Mouse (Mus musculus) heart, embryonic 16.5 days (tissue): ENCODE results near the gene Tenm3. TPM values are rescaled to one million over a fixed set of nuclear protein-coding genes. Genes with fewer than 3 reads are reported as not detected.

ENCODE experiments used
- ATAC-seq: fragments of 200-750 bp; cut with Nextera tagmentation; replicated peaks from 2 replicates; pipeline ENCODE4 v1.8.0; 2017; ENCODE audit warnings: moderate number of reproducible peaks; ENCODE audit not compliant: insufficient read depth, low FRiP score; ENCODE audit errors: extremely low read depth
- H3K27ac ChIP-seq: fragments of 300-500 bp; sonication (generic); 2 replicates; pipeline ENCODE4 v1.5.1; 2014; ENCODE audit warnings: mild to moderate bottlenecking, low read length, control low read depth, moderate library complexity
- H3K27me3 ChIP-seq: fragments of 300-500 bp; sonication (generic); 2 replicates; pipeline ENCODE4 v1.6.1; 2014; ENCODE audit warnings: low read length, mixed read lengths; ENCODE audit not compliant: control insufficient read depth, insufficient read depth
- H3K36me3 ChIP-seq: fragments of 300-500 bp; sonication (generic); 2 replicates; pipeline ENCODE4 v1.6.1; 2014; ENCODE audit not compliant: control insufficient read depth, insufficient read depth
- H3K4me1 ChIP-seq: fragments of 300-500 bp; sonication (generic); 2 replicates; pipeline ENCODE4 v1.6.1; 2014; ENCODE audit warnings: low read length, mixed read lengths; ENCODE audit not compliant: control insufficient read depth, insufficient read depth
- H3K4me2 ChIP-seq: fragments of 300-500 bp; sonication (generic); 2 replicates; pipeline ENCODE4 v1.6.1; 2014; ENCODE audit warnings: low read depth, mild to moderate bottlenecking, control low read depth, low read length
- H3K4me3 ChIP-seq: fragments of 300-500 bp; sonication (generic); 2 replicates; pipeline ENCODE4 v1.5.1; 2014; ENCODE audit warnings: mild to moderate bottlenecking, control low read depth, low read length
- H3K9ac ChIP-seq: fragments of 300-500 bp; sonication (generic); 2 replicates; pipeline ENCODE4 v1.6.1; 2014; ENCODE audit warnings: low read length, control low read depth
- H3K9me3 ChIP-seq: fragments of 300-500 bp; sonication (generic); replicated peaks from 2 replicates; pipeline ENCODE4 v1.6.1; 2016; ENCODE audit warnings: low read length; ENCODE audit not compliant: control insufficient read depth
- WGBS: fragments of 180-500 bp; shearing (Covaris S2); extraction: QIAGEN DNeasy Blood & Tissue Kit; methylation state at CpG from one replicate; pipeline ENCODE4 v1.1.7; 2014; 5-methylcytosine and 5-hydroxymethylcytosine counted together
- polyA plus RNA-seq: library from polyadenylated mRNA; unstranded; fragments of >200 nt; fragmentation: Nextera tagmentation; extraction: Ambion mirVana; gene quantifications from 2 replicates; pipeline ENCODE4 v1.2.1, GENCODE M21; 2015

Tenm3 gene
- polyA plus RNA-seq, 1 experiment from 2014 or later, result 4.5 TPM

- no peaks in the 10 kb centered on the region for H3K27me3 ChIP-seq
- no peak for ATAC-seq
- H3K36me3 ChIP-seq, result no peaks in the 10 kb centered on the region
- no peak overlapping the region for H3K4me3 ChIP-seq
- H3K9me3 ChIP-seq, result no peaks in the 10 kb centered on the region
- 0 out of 2 replicates have a peak overlapping the region, but pooled peaks have one; percentile 35 for H3K9ac ChIP-seq
- H3K4me2 ChIP-seq, result peak overlapping the region; percentile 51
- H3K27ac ChIP-seq, result peak overlapping the region; percentile 36
- 0 out of 2 replicates have a peak, but pooled peaks cover 5% of the 10 kb centered on the region for H3K4me1 ChIP-seq
- 58% methylated on average over 10 of the region's 10 CpGs for WGBS
Measured at GRCm38 (mm10) chr8:48385833-48386232, 457.9 kb downstream of the Tenm3 start.

GRCm38 (mm10) chr8:48380035-48380434 lies 463.7 kb downstream of the Tenm3 start:
- peak; percentile 67 for ATAC-seq
- H3K27me3 ChIP-seq, result no peaks in the 10 kb centered on the region
- peak overlapping the region; percentile 51 for H3K4me2 ChIP-seq
- peaks cover 18% of the 10 kb centered on the region for H3K4me1 ChIP-seq
- H3K36me3 ChIP-seq, result no peaks in the 10 kb centered on the region
- WGBS, result 49% methylated on average over 12 of the region's 12 CpGs
- H3K4me3 ChIP-seq, result peak overlapping the region; percentile 15; the same call in 1 of the 2 replicates
- H3K9ac ChIP-seq, result peak overlapping the region; percentile 39; the same call in 1 of the 2 replicates
- H3K27ac ChIP-seq, result peak overlapping the region; percentile 92
- no peaks in the 10 kb centered on the region for H3K9me3 ChIP-seq

GRCm38 (mm10) chr8:48376774-48377173 lies 467.0 kb downstream of the Tenm3 start:
- H3K9me3 ChIP-seq, result no peaks in the 10 kb centered on the region
- no peak overlapping the region for H3K4me3 ChIP-seq
- no peaks in the 10 kb centered on the region for H3K36me3 ChIP-seq
- no peaks in the 10 kb centered on the region for H3K27me3 ChIP-seq
- 27% methylated on average over 6 of the region's 6 CpGs for WGBS
- peak; percentile 91 for ATAC-seq
- H3K4me2 ChIP-seq, result no peak overlapping the region
- H3K27ac ChIP-seq, result peak overlapping the region; percentile 23
- H3K9ac ChIP-seq, result no peak overlapping the region
- H3K4me1 ChIP-seq, result peaks cover 18% of the 10 kb centered on the region

- Histone ChIP-seq H3K4me3 (no peak overlapping the region), H3K36me3 (no peaks in the 10 kb centered on the region), H3K9me3 (no peaks in the 10 kb centered on the region), H3K4me2 (no peak overlapping the region), H3K27me3 (no peaks in the 10 kb centered on the region), H3K9ac (no peak overlapping the region), H3K27ac (no peak overlapping the region), H3K4me1 (peaks cover 13% of the 10 kb centered on the region)
- 85% methylated on average over 5 of the region's 5 CpGs for WGBS
- ATAC-seq, result no peak
Measured at GRCm38 (mm10) chr8:48375183-48375582, 468.6 kb downstream of the Tenm3 start.

- no peak overlapping the region for H3K27ac ChIP-seq
Measured at GRCm38 (mm10) chr8:48373404-48373803, 470.3 kb downstream of the Tenm3 start.

GRCm38 (mm10) chr8:48367164-48367563 lies 476.6 kb downstream of the Tenm3 start:
- no peaks in the 10 kb centered on the region for H3K36me3 ChIP-seq
- H3K4me1 ChIP-seq, result no peaks in the 10 kb centered on the region
- H3K27me3 ChIP-seq, result no peaks in the 10 kb centered on the region
- no peak overlapping the region for H3K4me2 ChIP-seq
- no peak for ATAC-seq
- H3K9ac ChIP-seq, result no peak overlapping the region
- H3K27ac ChIP-seq, result no peak overlapping the region
- no peaks in the 10 kb centered on the region for H3K9me3 ChIP-seq
- no peak overlapping the region for H3K4me3 ChIP-seq
- 86% methylated on average over 10 of the region's 10 CpGs for WGBS

More at GRCm38 (mm10) chr8:48373404-48373803, 470.3 kb downstream of the Tenm3 start:
- H3K9me3 ChIP-seq, result no peaks in the 10 kb centered on the region
- no peak overlapping the region for H3K4me2 ChIP-seq
- no peak for ATAC-seq
- H3K9ac ChIP-seq, result no peak overlapping the region
- H3K4me1 ChIP-seq, result peaks cover 4% of the 10 kb centered on the region
- 77% methylated on average over 11 of the region's 11 CpGs for WGBS
- no peaks in the 10 kb centered on the region for H3K36me3 ChIP-seq
- H3K4me3 ChIP-seq, result no peak overlapping the region
- H3K27me3 ChIP-seq, result no peaks in the 10 kb centered on the region

GRCm38 (mm10) chr8:48356849-48357248 lies 486.9 kb downstream of the Tenm3 start:
- Histone ChIP-seq H3K4me3 (no peak overlapping the region), H3K9ac (no peak overlapping the region), H3K4me1 (no peaks in the 10 kb centered on the region), H3K9me3 (no peaks in the 10 kb centered on the region), H3K27ac (no peak overlapping the region), H3K4me2 (no peak overlapping the region), H3K27me3 (no peaks in the 10 kb centered on the region), H3K36me3 (no peaks in the 10 kb centered on the region)
- 70% methylated on average over 2 of the region's 2 CpGs for WGBS
- no peak for ATAC-seq

GRCm38 (mm10) chr8:48353458-48353857 lies 490.3 kb downstream of the Tenm3 start:
- no peak for ATAC-seq
- H3K9me3 ChIP-seq, result no peaks in the 10 kb centered on the region
- 75% methylated on average over 6 of the region's 6 CpGs for WGBS
- H3K4me2 ChIP-seq, result no peak overlapping the region
- no peaks in the 10 kb centered on the region for H3K36me3 ChIP-seq
- no peak overlapping the region for H3K4me3 ChIP-seq
- H3K9ac ChIP-seq, result no peak overlapping the region
- H3K27me3 ChIP-seq, result no peaks in the 10 kb centered on the region
- H3K4me1 ChIP-seq, result no peaks in the 10 kb centered on the region
- no peak overlapping the region for H3K27ac ChIP-seq

GRCm38 (mm10) chr8:48348901-48349300 lies 494.9 kb downstream of the Tenm3 start:
- Histone ChIP-seq H3K9ac (no peak overlapping the region), H3K36me3 (no peaks in the 10 kb centered on the region), H3K4me1 (no peaks in the 10 kb centered on the region), H3K27ac (no peak overlapping the region), H3K27me3 (no peaks in the 10 kb centered on the region), H3K4me2 (no peak overlapping the region), H3K9me3 (no peaks in the 10 kb centered on the region), H3K4me3 (no peak overlapping the region)
- ATAC-seq, result no peak
- 97% methylated on average over 5 of the region's 5 CpGs for WGBS
